In genomic region chr17:73092103-73093097, GRCm38 (mm10) we compare ENCODE assay signal across 18 mouse cellular contexts. TPM values are rescaled to one million over a fixed set of nuclear protein-coding genes. Genes with fewer than 3 reads are reported as not detected.
DNase-seq lines count a peak whose midpoint lies in the region; ATAC-seq and TF ChIP-seq lines count a peak whose summit lies in the region.
"Had no signal": no experiment of that assay in that cellular context is flagged by ENCODE, and none has a peak within 500 bp of the region (broad histone marks: within the 10 kb centered on the region; RNA-seq: fewer than 3 reads in every experiment).

No protein-coding gene starts in this region.

- H3K4me3 ChIP-seq in intestine, embryonic 16.5 days (ENCODE audit: low read length) = no peak overlapping the region
- no peak overlapping the region for H3K4me3 ChIP-seq in intestine, postnatal 0 days (ENCODE audit: low read depth, low read length)
- H3K4me3 ChIP-seq in limb, embryonic 13.5 days = no peak overlapping the region
- H3K4me3 ChIP-seq in limb, embryonic 10.5 days = no peak overlapping the region
- no peak overlapping the region for H3K4me3 ChIP-seq in embryonic facial prominence, embryonic 14.5 days (ENCODE audit: low read depth, low read length)
- no peak overlapping the region for H3K4me3 ChIP-seq in layer of hippocampus, adult 2 months
- H3K4me3 ChIP-seq: forebrain, embryonic 15.5 days; midbrain, embryonic 12.5 days had no signal

- TF ChIP-seq CTCF in intestine, postnatal 0 days (IDR thresholded peaks at IDR 0.05; ENCODE audit: low read depth) = no peak
- TF ChIP-seq CTCF in layer of hippocampus, adult 2 months (conservative IDR thresholded peaks at IDR 0.05) = no peak

- 75% methylated on average over 12 of the region's 12 CpGs for WGBS in intestine, embryonic 16.5 days
- WGBS in intestine, postnatal 0 days = 75% methylated on average over 12 of the region's 12 CpGs
- 69% methylated on average over 12 of the region's 12 CpGs for WGBS in limb, embryonic 13.5 days
- 86% methylated on average over 12 of the region's 12 CpGs for WGBS in limb, embryonic 10.5 days
- 74% methylated on average over 12 of the region's 12 CpGs for WGBS in embryonic facial prominence, embryonic 14.5 days

- H3K9ac ChIP-seq in intestine, embryonic 16.5 days (ENCODE audit: low read depth, low read length) = no peak overlapping the region
- no peak overlapping the region for H3K9ac ChIP-seq in intestine, postnatal 0 days (ENCODE audit: low read depth, low read length)
- H3K9ac ChIP-seq in limb, embryonic 13.5 days = no peak overlapping the region
- H3K9ac ChIP-seq in embryonic facial prominence, embryonic 14.5 days (ENCODE audit: low read depth, low read length) = no peak overlapping the region
- H3K9ac ChIP-seq: forebrain, embryonic 15.5 days; liver, embryonic 14.5 days; midbrain, embryonic 12.5 days had no signal

- H3K4me1 ChIP-seq in intestine, embryonic 16.5 days (ENCODE audit: control insufficient read depth, insufficient read depth, low read length) = peaks cover 15% of the 10 kb centered on the region
- no peaks in the 10 kb centered on the region for H3K4me1 ChIP-seq in intestine, postnatal 0 days (replicated peaks; ENCODE audit: control insufficient read depth, insufficient read depth, low read length)
- peaks cover 5% of the 10 kb centered on the region; the same call in 1 of the 2 replicates for H3K4me1 ChIP-seq in limb, embryonic 13.5 days
- H3K4me1 ChIP-seq in limb, embryonic 10.5 days = no peaks in the 10 kb centered on the region
- H3K4me1 ChIP-seq in embryonic facial prominence, embryonic 14.5 days (ENCODE audit: control insufficient read depth, insufficient read depth, low read length) = no peaks in the 10 kb centered on the region
- H3K4me1 ChIP-seq: forebrain, embryonic 15.5 days; midbrain, embryonic 12.5 days had no signal

- H3K27me3 ChIP-seq in intestine, embryonic 16.5 days (replicated peaks; ENCODE audit: control insufficient read depth, insufficient read depth, low read length) = no peaks in the 10 kb centered on the region
- H3K27me3 ChIP-seq in intestine, postnatal 0 days (replicated peaks; ENCODE audit: control insufficient read depth, insufficient read depth, low read length) = no peaks in the 10 kb centered on the region
- no peaks in the 10 kb centered on the region for H3K27me3 ChIP-seq in limb, embryonic 13.5 days
- no peaks in the 10 kb centered on the region for H3K27me3 ChIP-seq in limb, embryonic 10.5 days (ENCODE audit: low read depth, poor library complexity, severe bottlenecking)
- no peaks in the 10 kb centered on the region for H3K27me3 ChIP-seq in embryonic facial prominence, embryonic 14.5 days (replicated peaks; ENCODE audit: control insufficient read depth, insufficient read depth, low read length)
- H3K27me3 ChIP-seq: forebrain, embryonic 15.5 days had no signal

- no peak for ATAC-seq in intestine, embryonic 16.5 days
- no peak for ATAC-seq in intestine, postnatal 0 days
- no peak for ATAC-seq in limb, embryonic 13.5 days (ENCODE audit: low FRiP score, low read depth)
- ATAC-seq in embryonic facial prominence, embryonic 14.5 days (ENCODE audit: low read depth) = no peak
- ATAC-seq: forebrain, embryonic 15.5 days; hindbrain, embryonic 16.5 days had no signal

- no peak for DNase-seq in limb, embryonic 10.5 days (ENCODE audit: low spot score)
- no peak for DNase-seq in embryonic facial prominence, embryonic 14.5 days (ENCODE audit: low spot score)
- DNase-seq in gonadal fat pad, adult 2 months (ENCODE audit: low read depth) = peak; percentile 63
- no peak for DNase-seq in layer of hippocampus, adult 2 months (ENCODE audit: low spot score in 2 of 2)
- no peak for DNase-seq in layer of hippocampus, postnatal 14 days (ENCODE audit: low spot score in 2 of 2)
- DNase-seq: cerebellum, adult 2 months; gastrocnemius, postnatal 25 days; kidney, adult 11 months; layer of hippocampus, adult 9-11 months; right cerebral cortex, postnatal 4 days had no signal

- H3K36me3 ChIP-seq in intestine, embryonic 16.5 days (ENCODE audit: control insufficient read depth, insufficient read depth, low read length) = no peaks in the 10 kb centered on the region
- no peaks in the 10 kb centered on the region for H3K36me3 ChIP-seq in intestine, postnatal 0 days (ENCODE audit: control insufficient read depth, insufficient read depth)
- H3K36me3 ChIP-seq in limb, embryonic 13.5 days = no peaks in the 10 kb centered on the region
- H3K36me3 ChIP-seq in limb, embryonic 10.5 days = no peaks in the 10 kb centered on the region
- H3K36me3 ChIP-seq in embryonic facial prominence, embryonic 14.5 days (ENCODE audit: control insufficient read depth, insufficient read depth, low read length) = no peaks in the 10 kb centered on the region
- H3K36me3 ChIP-seq: forebrain, embryonic 15.5 days; midbrain, embryonic 12.5 days had no signal

- no peak overlapping the region for H3K4me2 ChIP-seq in intestine, embryonic 16.5 days (ENCODE audit: low read depth, low read length)
- no peak overlapping the region for H3K4me2 ChIP-seq in intestine, postnatal 0 days (replicated peaks; ENCODE audit: low read depth)
- H3K4me2 ChIP-seq in limb, embryonic 13.5 days (replicated peaks) = no peak overlapping the region
- no peak overlapping the region for H3K4me2 ChIP-seq in embryonic facial prominence, embryonic 14.5 days (ENCODE audit: low read depth, low read length)
- H3K4me2 ChIP-seq: forebrain, embryonic 15.5 days; heart, embryonic 11.5 days; midbrain, embryonic 12.5 days had no signal

- H3K9me3 ChIP-seq in intestine, embryonic 16.5 days (ENCODE audit: control insufficient read depth, low read length) = no peaks in the 10 kb centered on the region
- no peaks in the 10 kb centered on the region for H3K9me3 ChIP-seq in intestine, postnatal 0 days (ENCODE audit: control insufficient read depth)
- no peaks in the 10 kb centered on the region for H3K9me3 ChIP-seq in limb, embryonic 13.5 days
- H3K9me3 ChIP-seq in limb, embryonic 10.5 days (replicated peaks) = no peaks in the 10 kb centered on the region
- H3K9me3 ChIP-seq in embryonic facial prominence, embryonic 14.5 days (ENCODE audit: control insufficient read depth, low read length) = no peaks in the 10 kb centered on the region
- H3K9me3 ChIP-seq: forebrain, embryonic 15.5 days; midbrain, embryonic 12.5 days had no signal

- H3K27ac ChIP-seq in intestine, embryonic 16.5 days (ENCODE audit: low read length) = peak overlapping the region; percentile 41; the same call in 1 of the 2 replicates
- no peak overlapping the region for H3K27ac ChIP-seq in intestine, postnatal 0 days (ENCODE audit: low read depth, low read length)
- H3K27ac ChIP-seq in limb, embryonic 13.5 days = peak overlapping the region; percentile 44; the same call in 1 of the 2 replicates
- H3K27ac ChIP-seq in limb, embryonic 10.5 days = no peak overlapping the region
- H3K27ac ChIP-seq in embryonic facial prominence, embryonic 14.5 days (replicated peaks; ENCODE audit: low read depth, low read length) = peak overlapping the region; percentile 56; the same call in 1 of the 2 replicates
- H3K27ac ChIP-seq in layer of hippocampus, adult 2 months = no peak overlapping the region
- H3K27ac ChIP-seq: forebrain, embryonic 15.5 days; liver, embryonic 14.5 days; midbrain, embryonic 12.5 days had no signal

RNA-seq across cellular contexts. Expression of gene Lclat1, which starts 15.4 kb away (rescaled TPM):
- polyA plus RNA-seq in intestine, embryonic 16.5 days (2015; fragmentation: Nextera tagmentation; extraction: Ambion mirVana) = 31.6 and 42.0 TPM in 2 replicates
- 21.0 and 24.3 TPM in 2 replicates for polyA plus RNA-seq in intestine, postnatal 0 days (2015; fragmentation: Nextera tagmentation; extraction: Ambion mirVana)
- 7.4 and 9.9 TPM in 2 replicates for polyA plus RNA-seq in limb, embryonic 13.5 days (2015; fragmentation: Nextera tagmentation; extraction: Ambion mirVana)
- polyA plus RNA-seq in limb, embryonic 10.5 days (2016; fragmentation: Nextera tagmentation; extraction: Ambion mirVana) = 12.1 and 12.4 TPM in 2 replicates
- polyA plus RNA-seq in embryonic facial prominence, embryonic 14.5 days (2014; fragmentation: Nextera tagmentation; extraction: Ambion mirVana) = 19.1 and 19.9 TPM in 2 replicates
- 12.6 and 39.0 TPM in 2 replicates for polyA plus RNA-seq in gonadal fat pad, adult 2 months (2012; rRNA removed)
- 10 to 100 TPM; 32.9 to 34.6 TPM for total RNA-seq in layer of hippocampus, adult 2 months (2021)
- 10 to 100 TPM; 33.8 to 37.2 TPM for total RNA-seq in layer of hippocampus, postnatal 14 days (2021)

Comparison
In these comparisons a context has a peak if more than half of its experiments do, and no peak if none do; other contexts are left out.
1. H3K27ac ChIP-seq: peak in intestine, embryonic 16.5 days (single experiment), limb, embryonic 13.5 days (single experiment) and embryonic facial prominence, embryonic 14.5 days (single experiment); none in intestine, postnatal 0 days (single experiment), limb, embryonic 10.5 days (single experiment) and layer of hippocampus, adult 2 months (single experiment).